Mouse (Mus musculus): ENCODE measurements around the gene Ipmk. TPM values are rescaled to one million over a fixed set of nuclear protein-coding genes. Genes with fewer than 3 reads are reported as not detected.
"Not testable (repeated sequence)": the region's sequence is repeated elsewhere in the genome, so short reads cannot be mapped to it uniquely, and the experiment has no call there.

Gene Ipmk
- total RNA-seq, 1 experiment, result 41.9 TPM

GRCm38 (mm10) chr10:71447661-71448060, 100.1 kb downstream of the Ipmk start:
- no peak for DNase-seq (ENCODE audit: low read depth, low spot score)
- H3K36me3 ChIP-seq (ENCODE audit: control insufficient read depth, insufficient read depth, low read length, poor library complexity, severe bottlenecking), result no peaks in the 10 kb centered on the region; the same call in 1 of the 2 replicates
- in situ Hi-C loops (cut with MboI; ENCODE audit: low sequenced_read_pairs in 2 of 2, unreplicated experiment in 2 of 2), result no loop called here
- no peak for TF ChIP-seq MAFK (IDR thresholded peaks at IDR 0.05; ENCODE audit: insufficient read depth, low read depth, low read length)
- TF ChIP-seq ZC3H11A (IDR thresholded peaks at IDR 0.05; ENCODE audit: borderline replicate concordance, low read depth, low read length), result no peak
- no peak for TF ChIP-seq ZNF384 (IDR thresholded peaks at IDR 0.05; ENCODE audit: low read depth, low read length)
- TF ChIP-seq CHD2 (IDR thresholded peaks at IDR 0.05; ENCODE audit: low read depth, low read length), result no peak
- TF ChIP-seq HCFC1 (IDR thresholded peaks at IDR 0.05; ENCODE audit: borderline replicate concordance, insufficient read depth, low read length), result no peak
- peaks cover 0 to 3% of the 10 kb centered on the region in 2 experiments; a peak in 1 of 4 replicates for H3K4me1 ChIP-seq (ENCODE audit: control insufficient read depth in 2 of 2, insufficient read depth in 2 of 2, low read length in 2 of 2, poor library complexity in 1 of 2)
- H3K27ac ChIP-seq (ENCODE audit: insufficient read depth, low read depth, low read length, poor library complexity, severe bottlenecking), result peak overlapping the region; percentile 96
- peak overlapping the region in 1 of 2 experiments; percentile 15; a peak in 1 of 4 replicates for H3K4me3 ChIP-seq (ENCODE audit: insufficient read depth in 1 of 2, low read depth in 1 of 2, low read length in 2 of 2, poor library complexity in 1 of 2, severe bottlenecking in 1 of 2)
- no peak overlapping the region for H3K9ac ChIP-seq (ENCODE audit: insufficient read depth, low read depth, low read length, poor library complexity, severe bottlenecking)
- no peaks in the 10 kb centered on the region; the same call in 1 of the 2 replicates for H3K9me3 ChIP-seq (ENCODE audit: control insufficient read depth, insufficient read depth, low read depth, low read length)

GRCm38 (mm10) chr10:71448284-71448683, 100.7 kb downstream of the Ipmk start:
- TF ChIP-seq CHD2 (IDR thresholded peaks at IDR 0.05; ENCODE audit: low read depth, low read length), result no peak
- no peak for TF ChIP-seq ZC3H11A (IDR thresholded peaks at IDR 0.05; ENCODE audit: borderline replicate concordance, low read depth, low read length)
- no peak for TF ChIP-seq MAFK (IDR thresholded peaks at IDR 0.05; ENCODE audit: insufficient read depth, low read depth, low read length)
- TF ChIP-seq HCFC1 (IDR thresholded peaks at IDR 0.05; ENCODE audit: borderline replicate concordance, insufficient read depth, low read length), result no peak
- TF ChIP-seq ZNF384 (IDR thresholded peaks at IDR 0.05; ENCODE audit: low read depth, low read length), result no peak
- H3K9ac ChIP-seq (ENCODE audit: insufficient read depth, low read depth, low read length, poor library complexity, severe bottlenecking), result no peak overlapping the region
- in situ Hi-C loops (cut with MboI; ENCODE audit: low sequenced_read_pairs in 2 of 2, unreplicated experiment in 2 of 2), result no loop called here

GRCm38 (mm10) chr10:71455355-71455754, 107.8 kb downstream of the Ipmk start:
- H3K4me1 ChIP-seq (ENCODE audit: control insufficient read depth in 2 of 2, insufficient read depth in 2 of 2, low read length in 2 of 2, poor library complexity in 1 of 2), result no peaks in the 10 kb centered on the region
- H3K27ac ChIP-seq (ENCODE audit: insufficient read depth, low read depth, low read length, poor library complexity, severe bottlenecking), result no peak overlapping the region
- in situ Hi-C loops (cut with MboI; ENCODE audit: low sequenced_read_pairs in 2 of 2, unreplicated experiment in 2 of 2), result no loop called here
- TF ChIP-seq ZNF384 (IDR thresholded peaks at IDR 0.05; ENCODE audit: low read depth, low read length), result no peak
- no peak for TF ChIP-seq CHD2 (IDR thresholded peaks at IDR 0.05; ENCODE audit: low read depth, low read length)
- no peak for TF ChIP-seq HCFC1 (IDR thresholded peaks at IDR 0.05; ENCODE audit: borderline replicate concordance, insufficient read depth, low read length)
- TF ChIP-seq MAFK (IDR thresholded peaks at IDR 0.05; ENCODE audit: insufficient read depth, low read depth, low read length), result no peak
- TF ChIP-seq ZC3H11A (IDR thresholded peaks at IDR 0.05; ENCODE audit: borderline replicate concordance, low read depth, low read length), result no peak
- H3K36me3 ChIP-seq (ENCODE audit: control insufficient read depth, insufficient read depth, low read length, poor library complexity, severe bottlenecking), result no peaks in the 10 kb centered on the region
- no peaks in the 10 kb centered on the region for H3K9me3 ChIP-seq (ENCODE audit: control insufficient read depth, insufficient read depth, low read depth, low read length)
- H3K9ac ChIP-seq (ENCODE audit: insufficient read depth, low read depth, low read length, poor library complexity, severe bottlenecking), result no peak overlapping the region
- H3K4me3 ChIP-seq (ENCODE audit: insufficient read depth in 1 of 2, low read depth in 1 of 2, low read length in 2 of 2, poor library complexity in 1 of 2, severe bottlenecking in 1 of 2), result no peak overlapping the region
- DNase-seq (ENCODE audit: low read depth, low spot score), result no peak

More at GRCm38 (mm10) chr10:71448284-71448683, 100.7 kb downstream of the Ipmk start:
- H3K4me1 ChIP-seq (ENCODE audit: control insufficient read depth in 2 of 2, insufficient read depth in 2 of 2, low read length in 2 of 2, poor library complexity in 1 of 2), result peaks cover 0 to 3% of the 10 kb centered on the region in 2 experiments; a peak in 1 of 4 replicates
- H3K4me3 ChIP-seq (ENCODE audit: insufficient read depth in 1 of 2, low read depth in 1 of 2, low read length in 2 of 2, poor library complexity in 1 of 2, severe bottlenecking in 1 of 2), result peak overlapping the region in 1 of 2 experiments; percentile 15; a peak in 1 of 4 replicates
- DNase-seq (ENCODE audit: low read depth, low spot score), result peak; percentile 49
- H3K27ac ChIP-seq (ENCODE audit: insufficient read depth, low read depth, low read length, poor library complexity, severe bottlenecking), result peak overlapping the region; percentile 96
- no peaks in the 10 kb centered on the region; the same call in 1 of the 2 replicates for H3K36me3 ChIP-seq (ENCODE audit: control insufficient read depth, insufficient read depth, low read length, poor library complexity, severe bottlenecking)
- H3K9me3 ChIP-seq (ENCODE audit: control insufficient read depth, insufficient read depth, low read depth, low read length), result no peaks in the 10 kb centered on the region; the same call in 1 of the 2 replicates

GRCm38 (mm10) chr10:71462371-71462770, 114.8 kb downstream of the Ipmk start:
- in situ Hi-C loops (cut with MboI; ENCODE audit: low sequenced_read_pairs in 2 of 2, unreplicated experiment in 2 of 2); DNase-seq (ENCODE audit: low read depth, low spot score); H3K4me3 ChIP-seq (ENCODE audit: insufficient read depth in 1 of 2, low read depth in 1 of 2, low read length in 2 of 2, poor library complexity in 1 of 2, severe bottlenecking in 1 of 2); H3K36me3 ChIP-seq (ENCODE audit: control insufficient read depth, insufficient read depth, low read length, poor library complexity, severe bottlenecking); H3K27ac ChIP-seq (ENCODE audit: insufficient read depth, low read depth, low read length, poor library complexity, severe bottlenecking); H3K9ac ChIP-seq (ENCODE audit: insufficient read depth, low read depth, low read length, poor library complexity, severe bottlenecking); H3K9me3 ChIP-seq (ENCODE audit: control insufficient read depth, insufficient read depth, low read depth, low read length); H3K4me1 ChIP-seq (ENCODE audit: control insufficient read depth in 2 of 2, insufficient read depth in 2 of 2, low read length in 2 of 2, poor library complexity in 1 of 2): not testable (repeated sequence)

- DNase-seq (ENCODE audit: low read depth, low spot score), result no peak
- Histone ChIP-seq H3K4me3 (ENCODE audit: insufficient read depth in 1 of 2, low read depth in 1 of 2, low read length in 2 of 2, poor library complexity in 1 of 2, severe bottlenecking in 1 of 2) (no peak overlapping the region), H3K27ac (ENCODE audit: insufficient read depth, low read depth, low read length, poor library complexity, severe bottlenecking) (no peak overlapping the region), H3K9ac (ENCODE audit: insufficient read depth, low read depth, low read length, poor library complexity, severe bottlenecking) (no peak overlapping the region), H3K9me3 (ENCODE audit: control insufficient read depth, insufficient read depth, low read depth, low read length) (no peaks in the 10 kb centered on the region), H3K4me1 (ENCODE audit: control insufficient read depth in 2 of 2, insufficient read depth in 2 of 2, low read length in 2 of 2, poor library complexity in 1 of 2) (0 out of 4 replicates have a peak, but pooled peaks cover 0 to 2% of the 10 kb centered on the region in 2 experiments), H3K36me3 (ENCODE audit: control insufficient read depth, insufficient read depth, low read length, poor library complexity, severe bottlenecking) (no peaks in the 10 kb centered on the region)
- in situ Hi-C loops (cut with MboI; ENCODE audit: low sequenced_read_pairs in 2 of 2, unreplicated experiment in 2 of 2), result no loop called here
- TF ChIP-seq CHD2 (IDR thresholded peaks at IDR 0.05; ENCODE audit: low read depth, low read length) (no peak), HCFC1 (IDR thresholded peaks at IDR 0.05; ENCODE audit: borderline replicate concordance, insufficient read depth, low read length) (no peak), ZC3H11A (IDR thresholded peaks at IDR 0.05; ENCODE audit: borderline replicate concordance, low read depth, low read length) (no peak), MAFK (IDR thresholded peaks at IDR 0.05; ENCODE audit: insufficient read depth, low read depth, low read length) (no peak), ZNF384 (IDR thresholded peaks at IDR 0.05; ENCODE audit: low read depth, low read length) (no peak)
Observed at GRCm38 (mm10) chr10:71464417-71464816, 116.9 kb downstream of the Ipmk start.

Measured in ES-E14 (cell line).